Mouse (Mus musculus) frontal cortex, postnatal 14 days (tissue): Measurements from ENCODE around the gene Vps26c.
A peak's percentile ranks its signal among the peaks of the same experiment; 100 is the strongest.
"Not testable (repeated sequence)": the region's sequence is repeated elsewhere in the genome, so short reads cannot be mapped to it uniquely, and the experiment has no call there.

Experiments used
- DNase-seq, 2 experiments: peaks; one replicate each; pipeline ENCODE4 v3.0.0; 2022; ENCODE audit warnings: low spot score in 2 of 2

Vps26c gene

GRCm38 (mm10) chr16:94497176-94497575 is 29.5 kb downstream of the Vps26c start:
- DNase-seq, result not testable (repeated sequence)

- no peak for DNase-seq
These were observed 37.3 kb downstream of the Vps26c start for GRCm38 (mm10) chr16:94489326-94489725.

- DNase-seq, result no peak
These were observed 39.3 kb downstream of the Vps26c start for GRCm38 (mm10) chr16:94487341-94487740.

GRCm38 (mm10) chr16:94484752-94485535 is 41.7 kb downstream of the Vps26c start:
- DNase-seq, result no peak

GRCm38 (mm10) chr16:94473086-94473822 is 53.4 kb downstream of the Vps26c start:
- DNase-seq, result peak; percentile 33 to 62

- DNase-seq, result peak; percentile 69 to 84
These were observed 54.1 kb downstream of the Vps26c start for GRCm38 (mm10) chr16:94472515-94472951.

- no peak for DNase-seq
These were observed 58.2 kb downstream of the Vps26c start for GRCm38 (mm10) chr16:94468391-94468790.

GRCm38 (mm10) chr16:94467337-94468055 is 59.1 kb downstream of the Vps26c start:
- no peak for DNase-seq

GRCm38 (mm10) chr16:94466317-94466716 is 60.3 kb downstream of the Vps26c start:
- not testable (repeated sequence) for DNase-seq

- no peak for DNase-seq
These were observed 60.7 kb downstream of the Vps26c start for GRCm38 (mm10) chr16:94465900-94466299.

- DNase-seq, result no peak
These were observed 62.6 kb downstream of the Vps26c start for GRCm38 (mm10) chr16:94464067-94464466.

GRCm38 (mm10) chr16:94454146-94454545 is 72.5 kb downstream of the Vps26c start:
- DNase-seq, result no peak

GRCm38 (mm10) chr16:94452768-94453167 is 73.9 kb downstream of the Vps26c start:
- DNase-seq, result no peak

GRCm38 (mm10) chr16:94451545-94452488 is 74.8 kb downstream of the Vps26c start:
- no peak for DNase-seq

GRCm38 (mm10) chr16:94449632-94450031 is 77.0 kb downstream of the Vps26c start:
- DNase-seq, result no peak

- no peak for DNase-seq
These were observed 77.5 kb downstream of the Vps26c start for GRCm38 (mm10) chr16:94449151-94449550.
